Mouse (Mus musculus) C2C12 (cell line): Measurements from ENCODE around the gene Tom1l1.

ENCODE experiments used
- CEBPB ChIP-seq: IDR thresholded peaks from one replicate; pipeline ENCODE4 v1.6.1; 2011; ENCODE audit warnings: low read depth, mild to moderate bottlenecking, control low read depth, moderate library complexity
- CTCF ChIP-seq: IDR thresholded peaks from one replicate; pipeline ENCODE4 v1.5.1; 2011; ENCODE audit not compliant: control insufficient read depth, insufficient read depth, insufficient read length
- FOSL1 ChIP-seq: IDR thresholded peaks from one replicate; pipeline ENCODE4 v1.8.0; 2011; ENCODE audit warnings: mild to moderate bottlenecking, low read length; ENCODE audit not compliant: poor library complexity, insufficient read depth, severe bottlenecking
- MAX ChIP-seq: IDR thresholded peaks from one replicate; pipeline ENCODE4 v1.6.1; 2011; ENCODE audit warnings: mild to moderate bottlenecking, control low read depth
- MYOD1 ChIP-seq: IDR thresholded peaks from one replicate; pipeline ENCODE4 v1.6.1; 2011; ENCODE audit warnings: low read depth; ENCODE audit not compliant: control insufficient read depth, insufficient read length
- MYOG ChIP-seq: IDR thresholded peaks from one replicate; pipeline ENCODE4 v1.6.1; 2011; ENCODE audit not compliant: control insufficient read depth, insufficient read length; ENCODE audit errors: extremely low read depth
- USF1 ChIP-seq: IDR thresholded peaks from one replicate; pipeline ENCODE4 v1.6.1; 2011; ENCODE audit warnings: low read depth, mild to moderate bottlenecking, control low read depth, moderate library complexity

DNA sequence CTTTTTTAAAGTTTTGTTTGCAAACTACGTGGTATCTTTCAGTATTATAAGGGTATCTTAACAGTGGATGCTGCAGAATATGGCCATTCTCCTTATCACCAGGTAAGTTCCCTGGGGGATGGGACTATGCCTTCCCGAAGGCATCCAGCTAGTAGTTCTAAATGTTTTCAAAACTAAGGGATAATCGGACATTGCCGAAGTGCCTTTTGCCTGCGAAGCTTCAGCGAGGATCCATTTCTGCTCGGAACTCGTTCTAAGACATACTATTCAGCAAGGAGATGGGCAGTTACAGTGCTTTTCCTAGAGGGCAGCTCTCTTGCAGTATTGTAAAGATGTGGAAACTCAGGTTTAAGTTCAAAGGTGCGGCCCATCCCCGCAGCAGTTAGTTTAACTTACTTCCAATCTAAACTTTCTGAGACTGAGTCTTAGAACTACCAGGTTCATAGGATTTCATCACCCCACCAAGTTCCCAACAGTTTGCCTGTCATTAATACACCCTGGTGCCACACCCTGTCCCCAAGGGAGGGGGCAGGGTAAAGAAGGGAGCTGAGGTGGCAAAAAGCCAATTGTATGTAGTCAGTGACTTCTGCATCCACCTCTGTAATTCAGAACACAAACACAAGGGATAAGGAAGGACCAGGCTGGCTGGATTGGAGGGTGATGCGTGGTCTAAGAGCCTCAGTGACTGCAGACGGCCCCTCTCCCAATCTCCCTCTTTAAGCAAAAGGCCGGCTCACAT, 1.7 kb downstream of the Tom1l1 start:
- no peak for TF ChIP-seq CTCF
- no peak for TF ChIP-seq USF1
- TF ChIP-seq MYOD1, result no peak
- TF ChIP-seq MAX, result no peak
- TF ChIP-seq MYOG, result no peak
- TF ChIP-seq CEBPB, result no peak
- no peak for TF ChIP-seq FOSL1
